Mouse (Mus musculus): Measurements from ENCODE around the gene Tyw1. TPM values are rescaled to one million over a fixed set of nuclear protein-coding genes. Genes with fewer than 3 reads are reported as not detected.

The Tyw1 gene
- polyA plus RNA-seq (2012; rRNA removed): 14.5 and 14.6 TPM in 2 replicates

- H3K27ac ChIP-seq (ENCODE audit: insufficient read depth, low read length): peak within 1 kb of the TSS; percentile 20; the same call in 1 of the 2 replicates
- peaks cover 1% of the 10 kb centered on the region; the same call in 1 of the 2 replicates for H3K4me1 ChIP-seq (ENCODE audit: control insufficient read depth, insufficient read depth, low read length)
- TF ChIP-seq POLR2A (IDR thresholded peaks at IDR 0.05; ENCODE audit: extremely low read depth, insufficient read depth, low read length) (peak; percentile 98), CTCF (IDR thresholded peaks at IDR 0.05; ENCODE audit: extremely low read depth, insufficient read depth, low read length) (no peak)
- peak within 1 kb of the TSS; percentile 78 for H3K4me3 ChIP-seq (ENCODE audit: insufficient read depth, low read length)
Measured at GRCm38 (mm10) chr5:130255017-130255720, at the start of gene Tyw1, which contains the start of gene Sbds. TSS of gene Tyw1 (plus strand) at chr5:130255619. TSS of gene Sbds (minus strand) at chr5:130255530.

- no peak for TF ChIP-seq CTCF (IDR thresholded peaks at IDR 0.05; ENCODE audit: extremely low read depth, insufficient read depth, low read length)
- H3K4me1 ChIP-seq (ENCODE audit: control insufficient read depth, insufficient read depth, low read length): no peaks in the 10 kb centered on the region
- H3K27ac ChIP-seq (ENCODE audit: insufficient read depth, low read length): no peak overlapping the region
- H3K4me3 ChIP-seq (ENCODE audit: insufficient read depth, low read length): no peak overlapping the region
Measured at GRCm38 (mm10) chr5:130207299-130207698, 48.1 kb upstream of the Tyw1 start.

DNA sequence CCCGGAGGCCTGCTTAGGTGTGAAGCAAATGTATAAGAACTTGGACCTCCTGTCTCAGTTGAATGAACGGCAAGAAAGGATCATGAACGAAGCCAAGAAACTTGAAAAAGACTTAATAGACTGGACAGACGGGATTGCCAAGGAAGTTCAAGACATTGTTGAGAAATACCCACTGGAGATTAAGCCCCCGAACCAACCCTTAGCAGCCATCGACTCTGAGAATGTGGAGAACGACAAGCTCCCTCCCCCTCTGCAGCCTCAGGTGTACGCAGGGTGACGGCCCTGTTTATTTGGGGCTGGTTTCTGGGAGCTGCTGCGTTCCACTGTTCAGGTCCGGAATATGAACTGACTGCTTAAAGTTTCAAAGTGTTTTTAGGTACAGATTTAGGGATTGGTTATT lies 42.5 kb upstream of the Tyw1 start:
- Histone ChIP-seq H3K4me3 (ENCODE audit: insufficient read depth, low read length) (no peak overlapping the region), H3K4me1 (ENCODE audit: control insufficient read depth, insufficient read depth, low read length) (no peaks in the 10 kb centered on the region), H3K27ac (ENCODE audit: insufficient read depth, low read length) (no peak overlapping the region)
- TF ChIP-seq POLR2A (IDR thresholded peaks at IDR 0.05; ENCODE audit: extremely low read depth, insufficient read depth, low read length) (no peak), CTCF (IDR thresholded peaks at IDR 0.05; ENCODE audit: extremely low read depth, insufficient read depth, low read length) (no peak)

DNA sequence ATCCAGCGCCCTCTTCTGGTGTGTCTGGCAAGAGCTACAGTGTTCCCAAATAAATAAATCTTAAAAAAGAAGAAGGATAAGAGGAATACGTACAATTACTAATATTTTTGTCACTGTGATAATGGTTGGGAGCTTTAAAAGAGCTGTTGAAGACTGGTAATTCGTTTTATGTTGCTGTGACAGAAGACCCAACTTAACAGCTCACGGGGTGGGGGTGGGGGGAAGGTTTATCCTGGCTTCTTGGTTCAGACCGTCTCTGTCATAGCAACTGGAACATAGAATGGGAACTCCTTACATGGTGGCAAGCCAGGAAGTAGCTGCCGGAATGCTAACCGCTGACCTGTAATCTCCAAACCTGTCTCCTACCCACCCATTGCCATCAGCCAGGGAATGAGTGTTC lies 38.6 kb upstream of the Tyw1 start, which contains the start of gene Tmem248:
TSS of gene Tmem248 (plus strand) at position 301 of the 400 bp plus-strand sequence.
- no peak within 1 kb of the TSS for H3K27ac ChIP-seq (ENCODE audit: insufficient read depth, low read length)
- no peak within 1 kb of the TSS for H3K4me3 ChIP-seq (ENCODE audit: insufficient read depth, low read length)
- no peak for TF ChIP-seq CTCF (IDR thresholded peaks at IDR 0.05; ENCODE audit: extremely low read depth, insufficient read depth, low read length)
- TF ChIP-seq POLR2A (IDR thresholded peaks at IDR 0.05; ENCODE audit: extremely low read depth, insufficient read depth, low read length): no peak
- no peaks in the 10 kb centered on the region; the same call in 1 of the 2 replicates for H3K4me1 ChIP-seq (ENCODE audit: control insufficient read depth, insufficient read depth, low read length)

DNA sequence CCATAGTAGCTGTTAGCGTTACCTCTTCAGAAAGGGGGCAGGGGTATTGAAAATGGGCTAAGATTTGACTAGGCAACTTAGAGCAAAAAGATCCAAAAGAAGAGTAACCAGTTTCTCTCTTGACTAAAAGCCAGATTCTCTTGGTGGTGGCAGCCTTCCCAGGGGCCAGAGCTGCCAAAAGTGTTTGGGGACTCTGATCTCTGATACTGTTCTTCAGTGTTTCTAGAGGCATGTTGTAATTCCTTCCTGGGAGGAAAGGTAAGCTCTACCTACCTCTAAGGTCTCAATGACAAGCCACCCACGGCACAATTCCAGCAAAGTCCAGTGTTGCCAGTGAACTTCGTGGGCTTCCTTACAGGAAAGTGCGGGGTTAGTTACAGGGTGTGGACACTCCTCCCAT lies 38.0 kb upstream of the Tyw1 start:
- H3K4me1 ChIP-seq (ENCODE audit: control insufficient read depth, insufficient read depth, low read length): no peaks in the 10 kb centered on the region; the same call in 1 of the 2 replicates
- no peak overlapping the region for H3K27ac ChIP-seq (ENCODE audit: insufficient read depth, low read length)
- H3K4me3 ChIP-seq (ENCODE audit: insufficient read depth, low read length): no peak overlapping the region
- TF ChIP-seq POLR2A (IDR thresholded peaks at IDR 0.05; ENCODE audit: extremely low read depth, insufficient read depth, low read length): no peak
- TF ChIP-seq CTCF (IDR thresholded peaks at IDR 0.05; ENCODE audit: extremely low read depth, insufficient read depth, low read length): no peak

DNA sequence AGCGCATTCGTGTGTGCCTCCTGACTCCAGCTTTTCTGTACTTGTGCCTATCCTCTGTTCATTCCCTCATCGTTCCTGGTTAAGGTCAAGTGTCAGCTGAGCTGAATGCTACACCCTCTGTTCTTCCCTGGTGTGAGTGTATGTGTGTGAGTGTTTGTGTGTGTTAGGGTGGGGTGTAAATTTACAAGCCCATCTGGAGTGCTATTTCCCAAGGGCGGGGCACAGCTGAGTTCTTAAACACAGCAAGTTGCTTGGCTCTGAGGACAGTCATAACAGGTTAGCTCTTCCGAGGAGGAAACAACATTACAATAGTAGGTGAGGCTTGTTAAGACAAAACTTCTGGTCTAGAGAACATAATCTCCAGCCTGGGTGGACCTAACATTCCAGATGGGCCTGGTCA lies 37.1 kb upstream of the Tyw1 start:
- no peak overlapping the region for H3K27ac ChIP-seq (ENCODE audit: insufficient read depth, low read length)
- no peak for TF ChIP-seq CTCF (IDR thresholded peaks at IDR 0.05; ENCODE audit: extremely low read depth, insufficient read depth, low read length)
- TF ChIP-seq POLR2A (IDR thresholded peaks at IDR 0.05; ENCODE audit: extremely low read depth, insufficient read depth, low read length): no peak
- H3K4me3 ChIP-seq (ENCODE audit: insufficient read depth, low read length): no peak overlapping the region
- H3K4me1 ChIP-seq (ENCODE audit: control insufficient read depth, insufficient read depth, low read length): no peaks in the 10 kb centered on the region; the same call in 1 of the 2 replicates

- TF ChIP-seq CTCF (IDR thresholded peaks at IDR 0.05; ENCODE audit: extremely low read depth, insufficient read depth, low read length) (no peak), POLR2A (IDR thresholded peaks at IDR 0.05; ENCODE audit: extremely low read depth, insufficient read depth, low read length) (no peak)
- peak overlapping the region; percentile 84 for H3K4me3 ChIP-seq (ENCODE audit: insufficient read depth, low read length)
- peaks cover 2% of the 10 kb centered on the region for H3K4me1 ChIP-seq (ENCODE audit: control insufficient read depth, insufficient read depth, low read length)
- no peak overlapping the region for H3K27ac ChIP-seq (ENCODE audit: insufficient read depth, low read length)
Measured at GRCm38 (mm10) chr5:130221316-130221715, 34.1 kb upstream of the Tyw1 start.

GRCm38 (mm10) chr5:130221760-130222145 lies 33.7 kb upstream of the Tyw1 start:
- Histone ChIP-seq H3K4me1 (ENCODE audit: control insufficient read depth, insufficient read depth, low read length) (peaks cover 2% of the 10 kb centered on the region), H3K4me3 (ENCODE audit: insufficient read depth, low read length) (peak overlapping the region; percentile 84), H3K27ac (ENCODE audit: insufficient read depth, low read length) (peak overlapping the region; percentile 53)
- TF ChIP-seq POLR2A (IDR thresholded peaks at IDR 0.05; ENCODE audit: extremely low read depth, insufficient read depth, low read length) (no peak), CTCF (IDR thresholded peaks at IDR 0.05; ENCODE audit: extremely low read depth, insufficient read depth, low read length) (no peak)

DNA sequence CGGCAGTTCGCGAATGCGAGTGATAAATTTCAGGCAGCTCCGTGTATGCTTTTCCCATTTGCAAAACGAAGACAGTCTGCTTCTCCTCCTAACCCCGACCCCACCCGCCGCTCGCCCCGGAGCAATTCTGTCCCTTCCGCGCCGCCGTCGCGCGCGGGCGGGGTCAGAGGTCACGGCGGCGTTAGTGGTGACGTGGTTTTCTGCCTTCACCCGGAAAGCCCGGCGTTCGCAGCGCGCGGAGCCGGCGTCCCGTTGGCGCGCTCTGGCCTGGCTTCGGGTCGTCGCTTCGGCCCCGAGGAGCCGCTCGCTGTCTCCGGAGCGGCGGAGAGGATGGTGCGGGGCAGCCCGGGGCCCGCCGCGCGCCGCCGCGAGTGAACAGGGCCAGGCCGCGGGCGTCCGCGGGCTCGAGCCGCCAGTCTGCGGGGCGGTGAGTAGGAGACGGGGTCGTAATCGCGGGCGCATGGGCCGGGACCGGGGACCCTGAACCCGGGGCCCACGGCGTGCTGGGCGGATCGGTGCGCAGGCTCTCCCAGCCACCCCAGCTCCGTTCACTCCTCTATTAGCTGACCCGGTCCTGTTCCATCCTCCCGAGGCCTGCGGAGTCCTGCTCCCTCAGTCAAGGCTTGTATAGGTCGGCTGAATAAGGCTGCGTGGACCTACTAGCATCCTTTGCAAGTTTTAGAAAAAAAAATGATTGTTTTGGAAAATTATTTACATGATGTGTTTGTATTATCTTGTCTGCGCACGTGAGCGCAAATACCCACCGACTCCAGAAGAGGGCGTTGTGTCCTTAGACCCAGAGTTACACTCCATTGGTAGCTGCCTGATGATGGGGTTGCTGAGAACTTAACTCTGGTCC lies 33.0 kb upstream of the Tyw1 start:
- TF ChIP-seq CTCF (IDR thresholded peaks at IDR 0.05; ENCODE audit: extremely low read depth, insufficient read depth, low read length) (peak; percentile 32), POLR2A (IDR thresholded peaks at IDR 0.05; ENCODE audit: extremely low read depth, insufficient read depth, low read length) (peak; percentile 43; the same call in 1 of the 2 replicates)
- Histone ChIP-seq H3K4me1 (ENCODE audit: control insufficient read depth, insufficient read depth, low read length) (peaks cover 5% of the 10 kb centered on the region), H3K27ac (ENCODE audit: insufficient read depth, low read length) (peak overlapping the region; percentile 53), H3K4me3 (ENCODE audit: insufficient read depth, low read length) (peak overlapping the region; percentile 84)

Data from cortical plate, adult 2 months (tissue).